Mouse (Mus musculus): ENCODE data around the gene Gm10192.

DNA sequence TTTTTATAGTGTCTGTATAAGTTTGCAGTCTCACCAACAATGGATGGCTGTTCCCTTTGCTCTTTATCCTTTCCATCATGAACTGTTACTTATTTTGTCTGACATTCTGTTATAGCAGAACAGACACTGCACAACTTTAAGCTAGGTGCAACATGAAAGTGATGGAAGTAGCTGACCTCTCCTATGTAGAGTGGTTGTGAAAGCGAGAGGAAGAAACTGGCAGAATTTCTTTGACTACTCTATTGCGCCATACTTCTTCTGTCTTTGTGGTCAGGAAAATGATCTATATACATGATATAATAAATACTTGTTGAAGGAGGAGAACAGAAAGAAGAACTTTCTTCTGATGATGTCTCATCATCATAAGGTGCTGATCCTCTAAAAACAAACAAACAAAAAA, 40.5 kb downstream of the Gm10192 start:
- TF ChIP-seq EP300 (IDR thresholded peaks at IDR 0.05; ENCODE audit: insufficient read depth, low read depth, low read length) (no peak), CTCF (IDR thresholded peaks at IDR 0.05; ENCODE audit: low read depth, low read length) (no peak)

Data from ES-Bruce4 (cell line).